Mouse (Mus musculus): ENCODE measurements around the gene Ptges2. TPM values are rescaled to one million over a fixed set of nuclear protein-coding genes. Genes with fewer than 3 reads are reported as not detected.

The Ptges2 gene
- total and polyA plus RNA-seq, 3 experiments = 17.1 to 21.3 (median 20.3) TPM

DNA sequence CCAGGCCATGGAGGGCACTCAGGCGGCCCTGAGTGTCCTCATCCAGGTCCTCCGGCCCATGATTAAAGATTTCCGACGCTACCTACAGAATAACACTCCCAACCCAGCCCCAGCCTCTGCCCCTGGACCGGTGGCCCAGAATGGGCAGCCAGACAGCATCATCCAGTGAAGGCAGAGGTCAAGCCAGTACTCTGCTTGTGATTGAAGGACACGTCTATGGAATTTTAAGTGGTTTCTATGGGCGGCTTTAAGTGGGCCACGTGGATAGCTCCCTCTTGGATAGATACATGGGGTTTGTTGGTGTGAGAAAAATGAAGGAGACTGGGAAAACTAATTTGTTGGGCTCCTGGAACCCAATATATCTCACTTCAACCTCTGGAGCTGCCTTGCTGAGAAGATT lies 59.4 kb downstream of the Ptges2 start:
- peaks cover 8% of the 10 kb centered on the region for H3K79me2 ChIP-seq (replicated peaks; ENCODE audit: control insufficient read depth, extremely low read depth, insufficient read depth, poor library complexity, severe bottlenecking)
- dilution Hi-C loops (cut with MboI; ENCODE audit: extremely low pct_ligation_motif_present, extremely low pct_unique_long_range_greater_than_20kb, low sequenced_read_pairs) (no loop called here), in situ Hi-C loops (cut with MboI; ENCODE audit: low pct_ligation_motif_present, low pct_unique_long_range_greater_than_20kb, low sequenced_read_pairs) (no loop called here)
- H3K9me3 ChIP-seq (replicated peaks; ENCODE audit: low read length) = peaks cover 3% of the 10 kb centered on the region
- no peak for DNase-seq (ENCODE audit: extremely low read depth)
- H3K4me2 ChIP-seq (ENCODE audit: insufficient read depth, low read depth, poor library complexity, severe bottlenecking) = no peak overlapping the region
- peaks cover 9 to 23% of the 10 kb centered on the region in 2 experiments for H3K4me1 ChIP-seq (ENCODE audit: control insufficient read depth in 1 of 2, insufficient read depth in 2 of 2)
- TF ChIP-seq CTCF (conservative IDR thresholded peaks at IDR 0.05 in 1 of 2, IDR thresholded peaks at IDR 0.05 in 1 of 2; ENCODE audit: low read depth in 2 of 2, low read length in 2 of 2) = no peak
- TF ChIP-seq NRF1 (IDR thresholded peaks at IDR 0.05; ENCODE audit: low read depth, low read length) = no peak
- TF ChIP-seq JUN (IDR thresholded peaks at IDR 0.05; ENCODE audit: insufficient read depth, low read depth, low read length) = no peak
- no peak for TF ChIP-seq POLR2A (IDR thresholded peaks at IDR 0.05; ENCODE audit: low read depth, low read length)
- no peak for TF ChIP-seq SMC3 (IDR thresholded peaks at IDR 0.05; ENCODE audit: low read depth, low read length)
- no peak for TF ChIP-seq MAZ (IDR thresholded peaks at IDR 0.05; ENCODE audit: low read depth, low read length)
- no peak for TF ChIP-seq TCF12 (IDR thresholded peaks at IDR 0.05; ENCODE audit: low read depth, low read length)
- TF ChIP-seq CHD2 (IDR thresholded peaks at IDR 0.05; ENCODE audit: low read length) = no peak
- TF ChIP-seq ZKSCAN1 (IDR thresholded peaks at IDR 0.05; ENCODE audit: borderline replicate concordance, low read depth, low read length) = no peak
- no peak for TF ChIP-seq ETS1 (conservative IDR thresholded peaks at IDR 0.05; ENCODE audit: low read depth, low read length)
- no peak for TF ChIP-seq JUND (conservative IDR thresholded peaks at IDR 0.05; ENCODE audit: low read depth, low read length)
- TF ChIP-seq MAX (IDR thresholded peaks at IDR 0.05; ENCODE audit: low read length) = no peak
- no peak for TF ChIP-seq EP300 (IDR thresholded peaks at IDR 0.05; ENCODE audit: low read length)
- no peak for TF ChIP-seq ZMIZ1 (IDR thresholded peaks at IDR 0.05; ENCODE audit: low read depth, low read length)
- no peak overlapping the region for H3K4me3 ChIP-seq (replicated peaks in 1 of 3; ENCODE audit: low read depth in 2 of 3, low read length in 2 of 3, poor library complexity in 1 of 3)
- H3K9ac ChIP-seq (ENCODE audit: insufficient read depth, low read depth) = no peak overlapping the region
- no peak overlapping the region for H3K27ac ChIP-seq (ENCODE audit: insufficient read depth, low read depth)
- no peaks in the 10 kb centered on the region for H3K27me3 ChIP-seq (replicated peaks)
- H3K36me3 ChIP-seq (replicated peaks in 1 of 2; ENCODE audit: control insufficient read depth in 1 of 2, insufficient read depth in 1 of 2, low read length in 1 of 2) = peaks cover 15 to 27% of the 10 kb centered on the region in 2 experiments

Other genes starting within 250 kb of the Ptges2 start
- gene Prrc2b, start 244.8 kb upstream of the Ptges2 start, total RNA-seq (2012; rRNA removed) = 34.3 and 42.2 TPM in 2 replicates
- 7.6 TPM in 2 replicates for gene Prrc2b, start 244.8 kb upstream of the Ptges2 start, total RNA-seq (2014; rRNA removed)
- 54.7 and 59.9 TPM in 2 replicates for gene Prrc2b, start 244.8 kb upstream of the Ptges2 start, polyA plus RNA-seq (2012; ENCODE audit: insufficient read length, low read depth)
- gene Pomt1, start 159.3 kb upstream of the Ptges2 start, total RNA-seq (2012; rRNA removed) = 16.0 and 16.7 TPM in 2 replicates
- gene Pomt1, start 159.3 kb upstream of the Ptges2 start, total RNA-seq (2014; rRNA removed) = 12.3 and 13.6 TPM in 2 replicates
- gene Pomt1, start 159.3 kb upstream of the Ptges2 start, polyA plus RNA-seq (2012; ENCODE audit: insufficient read length, low read depth) = 13.1 and 16.0 TPM in 2 replicates
- gene Uck1, start 135.7 kb upstream of the Ptges2 start, total RNA-seq (2012; rRNA removed) = 45.0 and 47.2 TPM in 2 replicates
- 35.7 and 39.8 TPM in 2 replicates for gene Uck1, start 135.7 kb upstream of the Ptges2 start, total RNA-seq (2014; rRNA removed)
- gene Uck1, start 135.7 kb upstream of the Ptges2 start, polyA plus RNA-seq (2012; ENCODE audit: insufficient read length, low read depth) = 33.6 and 33.7 TPM in 2 replicates
- gene Golga2, start 108.5 kb upstream of the Ptges2 start, total RNA-seq (2012; rRNA removed) = 21.2 and 23.0 TPM in 2 replicates
- gene Golga2, start 108.5 kb upstream of the Ptges2 start, total RNA-seq (2014; rRNA removed) = 15.4 and 17.0 TPM in 2 replicates
- 27.1 and 31.3 TPM in 2 replicates for gene Golga2, start 108.5 kb upstream of the Ptges2 start, polyA plus RNA-seq (2012; ENCODE audit: insufficient read length, low read depth)
- 295 and 327 TPM in 2 replicates for gene Swi5, start 107.8 kb upstream of the Ptges2 start, total RNA-seq (2012; rRNA removed)
- 437 and 491 TPM in 2 replicates for gene Swi5, start 107.8 kb upstream of the Ptges2 start, total RNA-seq (2014; rRNA removed)
- gene Swi5, start 107.8 kb upstream of the Ptges2 start, polyA plus RNA-seq (2012; ENCODE audit: insufficient read length, low read depth) = 344 and 410 TPM in 2 replicates
- 14.1 and 20.4 TPM in 2 replicates for gene Ciz1, start 43.6 kb upstream of the Ptges2 start, total RNA-seq (2012; rRNA removed)
- gene Ciz1, start 43.6 kb upstream of the Ptges2 start, total RNA-seq (2014; rRNA removed) = 8.1 and 8.2 TPM in 2 replicates
- gene Ciz1, start 43.6 kb upstream of the Ptges2 start, polyA plus RNA-seq (2012; ENCODE audit: insufficient read length, low read depth) = 47.0 and 47.3 TPM in 2 replicates
- 0.13 and 0.25 TPM in 2 replicates for gene Dnm1, start 42.6 kb upstream of the Ptges2 start, total RNA-seq (2012; rRNA removed)
- gene Dnm1, start 42.6 kb upstream of the Ptges2 start, total RNA-seq (2014; rRNA removed) = not detected in 2 replicates
- 0.20 TPM in 1 of 2 replicates, not detected in the other for gene Dnm1, start 42.6 kb upstream of the Ptges2 start, polyA plus RNA-seq (2012; ENCODE audit: insufficient read length, low read depth)
- gene 1110008P14Rik, start 14.0 kb upstream of the Ptges2 start, total RNA-seq (2012; rRNA removed) = 32.4 and 41.2 TPM in 2 replicates
- 20.2 and 27.8 TPM in 2 replicates for gene 1110008P14Rik, start 14.0 kb upstream of the Ptges2 start, total RNA-seq (2014; rRNA removed)
- 16.8 and 24.3 TPM in 2 replicates for gene 1110008P14Rik, start 14.0 kb upstream of the Ptges2 start, polyA plus RNA-seq (2012; ENCODE audit: insufficient read length, low read depth)
- not detected in 2 replicates for gene Lcn2, start 7.6 kb upstream of the Ptges2 start, total RNA-seq (2012; rRNA removed)
- not detected in 2 replicates for gene Lcn2, start 7.6 kb upstream of the Ptges2 start, total RNA-seq (2014; rRNA removed)
- gene Lcn2, start 7.6 kb upstream of the Ptges2 start, polyA plus RNA-seq (2012; ENCODE audit: insufficient read length, low read depth) = not detected in 2 replicates
- 3.3 and 3.5 TPM in 2 replicates for gene Naif1, start 54.6 kb downstream of the Ptges2 start, total RNA-seq (2012; rRNA removed)
- gene Naif1, start 54.6 kb downstream of the Ptges2 start, total RNA-seq (2014; rRNA removed) = 2.5 and 2.7 TPM in 2 replicates
- 5.0 and 6.5 TPM in 2 replicates for gene Naif1, start 54.6 kb downstream of the Ptges2 start, polyA plus RNA-seq (2012; ENCODE audit: insufficient read length, low read depth)
- gene Slc25a25, start 55.5 kb downstream of the Ptges2 start, total RNA-seq (2012; rRNA removed) = 9.8 and 14.1 TPM in 2 replicates
- gene Slc25a25, start 55.5 kb downstream of the Ptges2 start, total RNA-seq (2014; rRNA removed) = 6.6 TPM in 2 replicates
- 9.4 and 10.0 TPM in 2 replicates for gene Slc25a25, start 55.5 kb downstream of the Ptges2 start, polyA plus RNA-seq (2012; ENCODE audit: insufficient read length, low read depth)
- 3.8 and 5.1 TPM in 2 replicates for gene Fam102a, start 139.4 kb downstream of the Ptges2 start, total RNA-seq (2012; rRNA removed)
- 1.3 and 1.7 TPM in 2 replicates for gene Fam102a, start 139.4 kb downstream of the Ptges2 start, total RNA-seq (2014; rRNA removed)
- gene Fam102a, start 139.4 kb downstream of the Ptges2 start, polyA plus RNA-seq (2012; ENCODE audit: insufficient read length, low read depth) = 6.7 and 7.8 TPM in 2 replicates
- 30.9 and 38.1 TPM in 2 replicates for gene Dpm2, start 175.0 kb downstream of the Ptges2 start, total RNA-seq (2012; rRNA removed)
- gene Dpm2, start 175.0 kb downstream of the Ptges2 start, total RNA-seq (2014; rRNA removed) = 29.8 and 33.8 TPM in 2 replicates
- gene Dpm2, start 175.0 kb downstream of the Ptges2 start, polyA plus RNA-seq (2012; ENCODE audit: insufficient read length, low read depth) = 63.6 and 65.7 TPM in 2 replicates
- gene Pip5kl1, start 178.9 kb downstream of the Ptges2 start, total RNA-seq (2012; rRNA removed) = 0.64 and 1.3 TPM in 2 replicates
- 0.28 TPM in 1 of 2 replicates, not detected in the other for gene Pip5kl1, start 178.9 kb downstream of the Ptges2 start, total RNA-seq (2014; rRNA removed)
- 0.57 and 0.82 TPM in 2 replicates for gene Pip5kl1, start 178.9 kb downstream of the Ptges2 start, polyA plus RNA-seq (2012; ENCODE audit: insufficient read length, low read depth)
- gene 9430097D07Rik, start 179.8 kb downstream of the Ptges2 start, total RNA-seq (2012; rRNA removed) = 0.13 TPM in 1 of 2 replicates, not detected in the other
- not detected in 2 replicates for gene 9430097D07Rik, start 179.8 kb downstream of the Ptges2 start, total RNA-seq (2014; rRNA removed)
- not detected in 2 replicates for gene 9430097D07Rik, start 179.8 kb downstream of the Ptges2 start, polyA plus RNA-seq (2012; ENCODE audit: insufficient read length, low read depth)
- gene St6galnac4, start 191.2 kb downstream of the Ptges2 start, total RNA-seq (2012; rRNA removed) = 51.9 and 57.4 TPM in 2 replicates
- gene St6galnac4, start 191.2 kb downstream of the Ptges2 start, total RNA-seq (2014; rRNA removed) = 45.9 and 58.3 TPM in 2 replicates
- gene St6galnac4, start 191.2 kb downstream of the Ptges2 start, polyA plus RNA-seq (2012; ENCODE audit: insufficient read length, low read depth) = 81.7 and 87.0 TPM in 2 replicates
- gene St6galnac6, start 203.8 kb downstream of the Ptges2 start, total RNA-seq (2012; rRNA removed) = 13.9 and 14.3 TPM in 2 replicates
- gene St6galnac6, start 203.8 kb downstream of the Ptges2 start, total RNA-seq (2014; rRNA removed) = 12.9 and 13.2 TPM in 2 replicates
- 10.7 and 13.3 TPM in 2 replicates for gene St6galnac6, start 203.8 kb downstream of the Ptges2 start, polyA plus RNA-seq (2012; ENCODE audit: insufficient read length, low read depth)
- 2.9 and 3.9 TPM in 2 replicates for gene Ak1, start 225.9 kb downstream of the Ptges2 start, total RNA-seq (2012; rRNA removed)
- gene Ak1, start 225.9 kb downstream of the Ptges2 start, total RNA-seq (2014; rRNA removed) = 1.4 TPM in 2 replicates
- 1.5 and 2.8 TPM in 2 replicates for gene Ak1, start 225.9 kb downstream of the Ptges2 start, polyA plus RNA-seq (2012; ENCODE audit: insufficient read length, low read depth)